Mouse (Mus musculus) ovary, postnatal 14 days (tissue): ENCODE results near the gene Gm21983.

Source experiments
- DNase-seq: peaks from one replicate; pipeline ENCODE4 v3.0.0; 2022; ENCODE audit warnings: low spot score

Gm21983 gene

GRCm38 (mm10) chr7:27184964-27185363 is 4.1 kb upstream of the Gm21983 start:
- no peak for DNase-seq

DNA sequence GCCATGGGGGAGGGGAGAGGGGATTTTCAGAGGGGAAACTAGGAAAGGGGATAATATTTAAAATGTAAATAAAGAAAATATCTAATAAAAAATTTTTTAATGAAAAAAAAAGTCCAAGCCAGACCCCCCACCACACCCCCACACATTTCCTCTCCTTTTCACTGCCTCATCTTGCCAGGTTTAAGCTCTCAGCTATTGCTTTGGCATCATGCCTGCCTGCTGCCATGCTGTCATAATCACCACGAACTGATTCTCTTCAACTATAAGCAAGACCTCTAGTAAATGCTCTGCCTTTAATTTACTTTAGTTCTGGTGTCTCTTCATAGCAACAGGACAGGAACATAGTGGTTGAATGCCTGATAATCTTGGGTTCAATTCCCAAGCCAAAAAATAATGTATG is 1.6 kb upstream of the Gm21983 start:
- no peak for DNase-seq

- no peak for DNase-seq
Observed at GRCm38 (mm10) chr7:27180036-27180435, 850 bp downstream of the Gm21983 start.

DNA sequence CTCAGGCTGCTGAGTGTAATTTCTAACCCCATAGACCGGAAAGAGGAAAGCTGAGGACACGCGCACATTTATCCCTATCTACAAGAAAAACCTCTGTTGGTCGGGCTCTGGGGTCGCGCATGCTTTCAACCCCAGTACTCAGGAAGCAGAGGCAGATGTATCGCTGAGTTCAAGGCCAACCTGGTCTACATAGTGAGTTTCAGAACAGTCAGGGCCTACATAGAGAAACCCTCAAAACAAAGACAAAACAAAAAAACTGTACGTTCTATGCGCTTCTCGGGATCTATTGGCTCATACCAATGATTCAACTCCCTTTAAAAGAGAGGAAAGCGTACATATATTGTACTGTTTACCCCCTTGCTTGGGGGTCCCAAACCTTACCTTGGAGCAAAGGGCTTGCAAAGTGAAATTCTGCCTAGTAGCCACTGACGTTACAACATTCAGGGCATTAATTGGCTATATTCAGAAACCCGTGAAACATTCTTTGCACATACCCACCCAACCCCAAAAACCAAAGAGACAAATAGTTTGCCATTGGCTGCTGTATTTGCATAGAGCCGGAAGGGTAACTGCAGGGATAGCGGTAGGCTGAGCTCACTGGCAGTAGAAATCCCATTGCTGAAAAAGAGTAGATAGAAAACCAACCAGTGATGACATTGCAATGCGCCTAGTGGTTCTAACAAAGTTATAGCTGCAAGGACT is 1.5 kb downstream of the Gm21983 start:
- DNase-seq = no peak

DNA sequence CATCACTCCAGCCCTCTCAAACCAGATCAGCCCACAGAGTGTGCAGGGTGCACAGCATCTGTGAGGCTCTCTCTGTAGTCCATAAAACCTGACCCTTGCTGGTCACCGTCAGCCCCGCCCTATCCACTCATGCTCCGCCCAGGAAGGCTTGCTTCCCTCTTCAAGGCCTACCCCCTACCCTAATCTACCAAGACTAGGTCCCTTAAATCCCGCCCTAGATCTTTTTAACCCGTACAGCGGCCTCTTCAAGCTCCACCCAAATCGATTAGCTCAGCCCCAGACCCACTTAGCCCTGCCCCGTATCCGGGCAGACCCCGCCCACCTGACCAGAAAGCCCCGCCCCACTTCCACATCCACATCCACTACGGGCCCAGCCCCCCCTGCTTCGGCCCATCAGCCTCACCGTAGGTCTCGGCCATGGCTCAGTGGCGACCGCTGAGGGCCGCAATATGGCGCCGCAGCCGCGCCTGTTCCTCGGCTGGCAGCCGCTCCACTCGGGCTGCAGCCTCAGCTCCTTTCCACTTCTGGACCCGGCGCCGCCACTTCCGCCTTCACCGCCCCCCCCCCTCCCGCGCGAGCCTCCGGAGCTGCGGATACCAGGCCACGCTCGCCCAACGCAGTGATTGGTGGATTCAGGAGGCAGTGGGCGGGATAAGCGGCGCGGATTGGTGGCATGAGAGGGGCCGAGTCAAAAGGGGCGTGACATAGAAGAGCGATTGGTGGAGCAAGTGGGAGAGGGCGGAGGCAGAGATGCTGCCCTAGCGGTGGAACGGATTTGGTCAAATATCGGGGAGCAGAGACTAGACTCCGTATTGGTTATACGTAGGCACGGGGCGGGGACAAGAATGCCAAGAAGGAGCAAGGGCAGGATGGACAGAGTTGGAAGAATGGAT is 2.3 kb downstream of the Gm21983 start, which contains the start of gene Rab4b:
Gene Rab4b, minus strand, starts transcription at position 573 of the 893 bp plus-strand sequence.
- DNase-seq = peak; percentile 96

DNA sequence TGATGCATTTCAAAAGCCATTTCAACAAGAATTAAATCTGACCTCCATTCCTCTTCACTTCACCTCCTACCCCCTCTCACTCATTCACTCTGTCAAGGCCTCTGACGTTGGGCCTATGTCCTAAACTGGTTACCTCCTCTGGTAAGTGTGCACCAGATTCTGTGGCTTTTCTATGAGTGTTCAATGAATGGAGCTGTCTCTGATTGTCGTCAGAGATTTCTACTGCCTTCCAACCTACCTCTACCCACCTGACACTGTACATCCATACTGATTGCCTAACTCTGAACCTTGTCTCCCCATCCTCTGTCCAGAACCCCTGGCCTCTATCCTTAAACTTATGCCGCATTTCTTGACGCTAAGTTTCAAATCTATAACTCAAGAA is 3.0 kb downstream of the Gm21983 start:
- no peak for DNase-seq

DNA sequence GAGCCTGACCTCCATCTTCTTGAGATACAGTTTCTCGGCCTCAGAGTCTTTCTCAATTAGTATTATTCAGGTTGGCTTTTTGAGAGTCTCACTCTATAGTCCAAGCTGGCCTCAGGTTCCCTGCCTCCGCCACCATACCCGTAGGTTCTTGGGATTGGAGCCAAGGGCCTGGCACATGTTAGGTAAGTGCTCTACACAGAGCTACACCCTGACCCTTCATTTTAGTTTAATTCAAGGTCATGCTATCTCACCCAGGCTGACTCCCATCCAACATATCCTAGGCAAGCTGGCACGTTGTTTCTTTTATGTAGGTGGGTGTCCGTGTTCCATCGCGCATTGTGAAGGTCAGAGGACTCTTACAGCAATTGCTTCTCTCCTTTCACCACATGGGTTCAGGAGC is 6.0 kb downstream of the Gm21983 start:
- no peak for DNase-seq

DNA sequence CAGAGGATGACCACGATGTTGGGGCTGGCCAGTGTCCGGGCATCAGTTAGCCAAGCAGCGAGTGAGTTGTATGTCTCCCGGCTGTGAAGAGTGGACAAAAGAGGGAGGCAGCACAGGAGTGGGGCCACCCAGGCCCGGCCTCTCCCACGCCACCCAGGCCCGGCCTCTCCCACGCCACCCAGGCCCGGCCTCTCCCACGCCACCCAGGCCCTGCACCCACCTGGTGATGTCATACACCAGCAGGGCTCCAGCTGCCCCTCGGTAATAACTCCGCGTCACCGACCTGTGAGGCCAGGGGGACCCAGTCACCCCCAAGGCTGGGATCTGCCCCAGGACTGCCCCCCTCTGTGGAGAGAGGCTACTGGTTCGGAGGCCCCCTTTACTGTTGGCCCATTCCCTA is 6.4 kb downstream of the Gm21983 start:
- DNase-seq = no peak

DNA sequence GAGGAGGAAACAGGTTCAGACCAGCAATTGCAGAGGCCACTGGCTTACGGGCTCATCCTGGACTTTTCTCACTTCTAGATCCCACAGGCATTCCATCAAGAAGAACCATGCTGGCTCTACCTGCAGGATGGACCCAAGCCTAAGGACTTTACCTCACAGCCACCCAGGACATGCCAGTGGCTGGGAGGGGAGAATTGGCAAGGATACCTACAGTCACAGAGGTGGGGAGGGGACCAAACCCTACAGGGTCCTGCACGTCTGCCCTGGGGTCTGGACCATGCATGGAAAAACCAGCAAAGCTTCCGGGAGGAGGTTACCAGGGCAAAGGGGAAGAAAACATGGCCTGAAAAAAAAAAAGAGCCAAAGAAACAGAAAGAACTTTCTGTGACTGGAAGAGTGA is 9.9 kb downstream of the Gm21983 start:
- DNase-seq = no peak

GRCm38 (mm10) chr7:27168371-27168770 is 12.5 kb downstream of the Gm21983 start:
- no peak for DNase-seq

DNA sequence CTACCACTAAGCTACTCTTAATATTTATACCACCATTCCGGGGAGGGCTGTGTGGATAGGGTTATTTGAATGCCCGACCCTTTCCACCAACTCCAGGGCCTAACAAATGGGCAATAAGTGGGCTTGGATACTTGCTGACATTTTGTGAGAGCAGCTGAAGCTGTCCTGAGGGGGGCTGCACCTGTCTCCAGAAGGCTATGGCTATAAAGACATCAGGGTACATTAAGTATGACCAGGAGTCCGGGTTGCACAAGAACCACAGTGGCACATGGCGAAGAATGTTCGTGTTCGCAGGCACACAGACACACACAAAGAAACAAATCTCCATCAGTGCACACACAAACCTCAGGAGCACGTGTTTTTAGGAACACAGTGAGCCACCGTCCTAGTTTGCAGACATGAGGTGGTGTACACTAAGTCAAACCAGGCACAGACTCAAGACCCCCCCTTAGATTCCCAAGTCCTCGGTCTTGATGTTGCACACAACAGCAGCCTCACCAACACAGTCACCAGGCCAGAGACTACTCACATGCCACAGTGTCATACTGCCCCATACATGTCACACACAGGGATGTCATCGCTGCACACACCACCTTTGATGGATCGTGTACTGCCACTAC is 13.3 kb downstream of the Gm21983 start:
- DNase-seq = no peak

GRCm38 (mm10) chr7:27166614-27167474 is 14.0 kb downstream of the Gm21983 start, which contains the start of gene Egln2:
Egln2 (minus strand) TSS chr7:27166802.
- DNase-seq = peak; percentile 91

DNA sequence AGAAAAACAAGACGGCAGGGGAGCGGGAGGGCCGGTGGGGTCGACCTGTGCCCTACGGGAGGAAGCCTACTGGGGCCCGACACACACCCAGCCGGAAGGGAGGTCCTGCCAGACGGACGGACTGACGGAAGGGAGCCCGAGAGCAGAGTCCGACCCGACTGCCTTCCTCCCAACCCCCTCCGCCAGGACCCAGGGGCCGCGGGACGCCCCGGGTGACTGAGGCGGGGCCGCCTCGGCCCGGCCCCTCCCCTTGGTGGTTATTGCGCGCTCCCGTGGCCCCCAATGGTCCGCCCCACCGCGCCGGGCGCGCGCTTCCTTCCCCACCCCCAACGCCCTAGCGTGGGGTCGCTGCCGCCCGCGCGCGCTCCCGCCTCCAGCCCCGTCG is 14.7 kb downstream of the Gm21983 start:
- peak; percentile 76 for DNase-seq

- no peak for DNase-seq
Observed at GRCm38 (mm10) chr7:27165696-27166095, 15.2 kb downstream of the Gm21983 start.

- DNase-seq = no peak
Observed at GRCm38 (mm10) chr7:27165007-27165655, 15.8 kb downstream of the Gm21983 start.

DNA sequence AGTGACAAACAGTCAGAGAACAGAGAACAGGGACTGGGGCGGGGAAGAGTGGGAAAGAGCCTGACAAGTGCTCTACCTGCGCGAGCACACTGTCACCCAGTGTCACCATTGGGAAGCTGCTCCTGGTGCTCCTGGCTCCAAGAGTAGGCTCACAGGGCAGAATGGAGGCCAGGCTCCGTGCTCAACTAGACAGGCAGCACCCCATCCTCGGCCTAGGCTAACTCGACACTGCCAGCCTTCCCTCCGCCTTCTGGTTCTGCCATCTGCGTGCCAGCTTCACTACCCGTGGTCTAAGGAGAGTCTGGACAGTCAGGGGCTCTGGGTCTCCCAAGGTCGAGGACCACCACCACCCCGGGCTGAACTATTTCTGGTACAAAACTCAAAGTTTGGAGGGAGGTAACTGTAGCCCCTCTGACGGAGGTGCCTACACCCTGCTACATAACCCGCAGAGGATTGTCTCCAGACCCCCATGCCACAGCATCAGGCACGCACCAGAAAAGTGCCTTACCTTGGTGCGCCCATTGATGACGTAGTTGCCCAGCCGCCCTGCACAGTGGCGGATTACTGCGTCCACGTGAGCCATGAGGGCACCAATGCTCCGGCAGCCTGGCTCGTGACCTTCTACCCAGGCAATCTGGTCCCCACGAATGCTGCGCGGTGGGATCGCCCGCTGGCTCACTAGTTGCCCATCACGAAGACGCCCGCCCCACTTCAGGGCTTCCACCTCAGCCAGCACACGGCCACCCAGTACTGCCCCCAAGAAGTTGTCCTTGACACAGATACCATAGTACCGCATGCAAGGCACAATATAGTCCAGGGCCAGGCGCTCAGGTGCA is 16.6 kb downstream of the Gm21983 start:
- no peak for DNase-seq

GRCm38 (mm10) chr7:27163450-27163805 is 17.5 kb downstream of the Gm21983 start:
- no peak for DNase-seq

GRCm38 (mm10) chr7:27162780-27163449 is 18.0 kb downstream of the Gm21983 start:
- DNase-seq = no peak

DNA sequence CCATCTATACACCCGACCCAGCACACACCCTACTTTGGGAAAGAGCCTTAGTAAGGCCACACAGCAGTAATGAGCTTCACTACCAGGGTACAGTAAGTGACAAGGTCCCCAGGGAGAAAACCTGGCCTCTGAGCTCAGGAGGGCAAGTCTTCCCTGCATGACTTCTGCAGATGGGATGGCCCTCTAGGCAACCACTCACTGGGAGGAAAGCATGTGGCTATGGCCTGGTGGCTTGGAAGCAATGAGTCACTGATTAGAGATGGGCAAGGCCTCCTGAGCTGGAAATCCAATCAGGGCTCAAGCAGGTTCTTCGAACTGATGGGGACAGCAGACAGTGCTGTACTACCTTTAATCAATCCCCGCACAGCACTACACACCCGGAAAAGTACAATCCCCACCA is 19.1 kb downstream of the Gm21983 start:
- DNase-seq = no peak

GRCm38 (mm10) chr7:27160921-27161320 is 20.0 kb downstream of the Gm21983 start:
- no peak for DNase-seq
